Comparison of ENCODE assay signal across 23 mouse cellular contexts in the genomic region with DNA sequence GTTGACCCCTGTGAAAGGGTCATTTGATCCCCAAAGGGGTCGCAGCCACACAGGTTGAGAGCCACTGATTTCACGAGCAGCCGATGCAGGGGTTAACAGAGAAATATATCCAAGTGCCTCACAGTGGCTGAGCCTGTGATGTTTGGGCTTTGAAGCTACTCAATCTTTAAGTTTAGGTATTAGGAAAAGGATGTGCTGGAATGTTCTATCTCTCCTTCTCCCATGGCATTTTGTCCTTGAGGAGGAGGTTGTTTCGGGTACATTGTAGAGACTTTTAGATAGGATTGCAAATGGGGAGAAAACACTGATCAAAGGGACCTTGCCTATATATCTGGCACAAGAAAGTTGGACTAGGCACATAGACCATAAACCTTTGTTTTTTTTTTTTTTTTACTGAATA.
A peak's percentile ranks its signal among the peaks of the same experiment; 100 is the strongest.
DNase-seq lines count a peak whose midpoint lies in the region; ATAC-seq lines count a peak whose summit lies in the region.
"Had no signal": no experiment of that assay in that cellular context is flagged by ENCODE, and none has a peak within 500 bp of the region (broad histone marks: within the 10 kb centered on the region; RNA-seq: fewer than 3 reads in every experiment).

No protein-coding gene starts in this region.

- WGBS in heart, embryonic 10.5 days: 84% methylated on average over 4 of the region's 4 CpGs
- WGBS in kidney, embryonic 16.5 days: 55% methylated on average over 4 of the region's 4 CpGs

- H3K4me2 ChIP-seq in kidney, embryonic 16.5 days (replicated peaks; ENCODE audit: low read depth, low read length): no peak overlapping the region

- H3K27me3 ChIP-seq in heart, embryonic 10.5 days (ENCODE audit: insufficient read depth, poor library complexity, severe bottlenecking): no peaks in the 10 kb centered on the region
- no peaks in the 10 kb centered on the region for H3K27me3 ChIP-seq in kidney, embryonic 16.5 days (ENCODE audit: insufficient read depth, low read length)
- H3K27me3 ChIP-seq: CH12.LX, Patski had no signal

- DNase-seq in heart, adult 11 months: peak; percentile 16
- no peak for DNase-seq in heart, embryonic 10.5 days (ENCODE audit: low spot score)
- DNase-seq in 3T3-L1 (ENCODE audit: low read depth, low spot score): peak; percentile 93
- DNase-seq in adipocyte (ENCODE audit: low spot score): peak; percentile 91
- no peak for DNase-seq in thymus, adult 18-20 months
- DNase-seq: adrenal gland, adult 2 months; adrenal gland, adult 8-10 months; adrenal gland, postnatal 10 days; adrenal gland, postnatal 14 days; adrenal gland, postnatal 25 days; adrenal gland, postnatal 36 days; B cell, adult 2 months; cerebellum, adult 11 months; cerebellum, adult 11-12 months; cerebellum, adult 18-20 months; cerebellum, adult 2 months; cerebellum, adult 8-10 months had no signal

- no peaks in the 10 kb centered on the region for H3K9me3 ChIP-seq in heart, embryonic 10.5 days
- H3K9me3 ChIP-seq in kidney, embryonic 16.5 days (ENCODE audit: low read length): no peaks in the 10 kb centered on the region
- H3K9me3 ChIP-seq: G1E had no signal

- no peak overlapping the region for H3K4me3 ChIP-seq in heart, embryonic 10.5 days
- no peak overlapping the region for H3K4me3 ChIP-seq in kidney, embryonic 16.5 days (ENCODE audit: low read length)

- peaks cover 18% of the 10 kb centered on the region for H3K4me1 ChIP-seq in heart, embryonic 10.5 days
- H3K4me1 ChIP-seq in kidney, embryonic 16.5 days (ENCODE audit: insufficient read depth, low read length): peaks cover 20% of the 10 kb centered on the region

- H3K27ac ChIP-seq in heart, embryonic 10.5 days: no peak overlapping the region
- no peak overlapping the region for H3K27ac ChIP-seq in kidney, embryonic 16.5 days (ENCODE audit: low read length)

- no peak for ATAC-seq in kidney, embryonic 16.5 days (ENCODE audit: low FRiP score, low TSS enrichment)
- ATAC-seq: activated CD4-positive, CD25-positive, alpha-beta regulatory T cell, adult 4 months; CD4-positive, CD25-positive, alpha-beta regulatory T cell, adult 4 months; Patski had no signal

- no peak overlapping the region for H3K9ac ChIP-seq in kidney, embryonic 16.5 days (replicated peaks; ENCODE audit: low read length)

- H3K36me3 ChIP-seq in heart, embryonic 10.5 days: no peaks in the 10 kb centered on the region
- no peaks in the 10 kb centered on the region for H3K36me3 ChIP-seq in kidney, embryonic 16.5 days (ENCODE audit: insufficient read depth, low read length)
- H3K36me3 ChIP-seq: G1E had no signal

Comparison
In these comparisons a context has a peak if more than half of its experiments do, and no peak if none do; other contexts are left out.
1. DNase-seq: peak in heart, adult 11 months (single experiment), 3T3-L1 (single experiment) and adipocyte (single experiment); none in heart, embryonic 10.5 days (single experiment) and thymus, adult 18-20 months (0 of 2).